Mouse (Mus musculus): ENCODE data around the gene Kalrn.
A peak's percentile ranks its signal among the peaks of the same experiment; 100 is the strongest.

Kalrn gene

DNA sequence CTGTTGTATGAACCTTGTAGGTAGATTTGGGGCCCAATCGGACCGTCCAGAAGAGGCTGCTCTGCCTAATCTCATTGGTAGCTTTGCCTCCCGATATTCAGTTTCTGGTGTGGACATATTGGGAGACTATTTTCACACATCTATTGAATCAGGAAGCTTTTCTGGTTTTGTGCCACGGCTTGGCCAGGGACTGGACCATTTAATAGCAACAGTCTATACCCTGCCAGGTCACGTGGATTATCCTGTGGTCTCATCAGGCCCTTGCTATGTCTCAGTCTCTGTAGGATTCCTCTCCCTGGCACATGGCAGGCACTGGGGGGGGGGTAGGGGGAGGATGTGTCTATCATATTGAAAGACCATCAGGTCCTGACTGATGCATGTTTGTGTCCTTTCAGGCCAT, 633.2 kb downstream of the Kalrn start:
- DNase-seq (ENCODE audit: low read depth, low spot score) = no peak

DNA sequence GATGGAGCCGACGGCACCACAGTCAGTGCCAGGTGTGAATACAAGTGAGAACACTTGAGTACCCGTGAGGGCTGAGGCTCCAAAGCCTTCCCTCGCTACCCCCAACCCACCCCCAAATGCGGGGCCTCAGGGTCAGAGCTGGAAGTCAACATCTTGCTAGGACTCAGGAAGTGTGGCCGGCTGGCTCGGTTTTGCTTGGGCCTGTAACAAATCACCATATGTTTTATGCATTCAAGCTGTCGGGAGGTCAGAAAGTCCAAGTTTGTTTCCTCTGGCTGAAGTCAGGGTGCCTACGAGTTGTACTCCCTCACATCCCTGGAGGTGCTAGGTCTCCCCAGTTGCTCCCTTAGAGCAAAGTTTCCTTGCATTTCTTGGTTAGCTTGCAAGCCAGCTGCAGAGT, 633.7 kb downstream of the Kalrn start:
- DNase-seq (ENCODE audit: low read depth, low spot score) = no peak

DNA sequence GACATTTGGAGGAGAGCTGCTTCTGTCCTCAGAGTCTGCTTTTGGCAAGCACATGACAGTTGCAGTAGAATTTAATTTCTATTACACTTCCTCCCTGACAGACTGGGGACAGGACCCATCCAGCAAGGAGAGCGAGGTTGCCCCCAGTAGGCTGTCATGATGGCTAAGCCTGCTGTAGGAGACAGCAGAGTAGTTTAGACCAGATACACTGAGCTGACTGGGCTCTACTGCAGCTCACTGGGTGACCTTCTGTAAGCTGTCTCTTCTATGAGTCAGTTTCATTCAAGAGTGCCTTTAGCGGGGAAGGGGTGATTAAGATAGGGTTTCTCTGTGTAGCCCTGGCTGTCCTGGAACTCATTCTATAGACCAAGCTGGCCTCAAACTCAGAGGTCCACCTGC, 634.2 kb downstream of the Kalrn start:
- DNase-seq (ENCODE audit: low read depth, low spot score) = no peak

DNA sequence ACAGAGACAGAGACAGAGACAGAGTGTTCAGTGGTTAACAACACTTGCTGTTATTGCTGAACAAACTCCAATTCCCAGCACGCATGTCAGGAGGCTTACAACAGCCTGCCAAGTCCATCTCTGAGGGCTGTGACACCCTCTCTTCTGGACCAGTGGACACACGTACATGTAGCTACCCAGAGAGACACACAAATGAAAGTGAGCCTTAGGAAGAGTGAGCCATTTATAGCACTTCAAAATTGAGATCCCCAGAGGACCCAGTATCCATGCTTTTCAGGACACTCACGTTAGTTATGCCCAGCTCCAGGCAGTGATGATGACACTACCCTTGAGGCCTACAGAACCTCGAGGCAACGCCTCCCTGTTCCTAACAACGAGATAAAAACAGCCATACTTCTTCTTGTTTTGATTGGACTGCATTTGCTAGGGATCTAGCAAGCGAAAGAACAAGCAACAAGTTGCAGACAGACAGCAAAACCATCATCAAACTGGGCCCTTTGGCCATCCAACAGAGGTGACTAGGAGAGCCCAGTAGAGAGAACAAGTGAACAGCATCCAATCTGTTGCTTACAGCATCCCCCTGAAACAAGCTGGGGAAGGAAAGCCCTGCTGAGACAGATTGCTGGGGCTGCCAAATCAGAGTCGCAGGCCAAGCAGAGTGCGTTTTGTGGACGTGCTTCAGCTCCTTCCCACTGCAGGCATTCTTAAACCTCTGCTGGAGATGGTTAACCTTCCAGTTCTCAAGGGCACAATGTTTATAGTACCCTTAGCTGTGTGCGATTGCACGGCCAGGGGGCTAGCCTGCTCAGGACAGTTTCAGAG, 634.8 kb downstream of the Kalrn start:
- no peak for DNase-seq (ENCODE audit: low read depth, low spot score)

DNA sequence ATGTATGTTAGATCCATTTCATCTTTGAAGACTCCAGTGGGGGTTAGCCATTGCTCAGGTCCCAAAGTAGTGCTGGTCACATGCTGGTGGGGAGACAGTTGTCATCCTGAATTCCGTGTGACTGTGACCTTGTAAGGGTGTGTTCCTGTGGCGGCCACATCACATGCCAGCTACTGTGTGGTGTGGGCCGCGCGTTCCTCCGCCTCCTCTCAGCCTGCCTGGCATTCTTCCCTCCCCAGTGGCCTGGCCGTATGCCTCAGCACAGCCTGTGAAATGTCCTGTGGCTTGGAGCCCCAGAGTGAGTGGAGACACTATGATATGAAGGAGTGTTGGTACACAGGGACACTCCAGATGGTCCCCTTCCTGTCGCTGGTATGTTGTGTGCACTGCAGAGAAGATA, 635.8 kb downstream of the Kalrn start:
- DNase-seq (ENCODE audit: low read depth, low spot score) = no peak

DNA sequence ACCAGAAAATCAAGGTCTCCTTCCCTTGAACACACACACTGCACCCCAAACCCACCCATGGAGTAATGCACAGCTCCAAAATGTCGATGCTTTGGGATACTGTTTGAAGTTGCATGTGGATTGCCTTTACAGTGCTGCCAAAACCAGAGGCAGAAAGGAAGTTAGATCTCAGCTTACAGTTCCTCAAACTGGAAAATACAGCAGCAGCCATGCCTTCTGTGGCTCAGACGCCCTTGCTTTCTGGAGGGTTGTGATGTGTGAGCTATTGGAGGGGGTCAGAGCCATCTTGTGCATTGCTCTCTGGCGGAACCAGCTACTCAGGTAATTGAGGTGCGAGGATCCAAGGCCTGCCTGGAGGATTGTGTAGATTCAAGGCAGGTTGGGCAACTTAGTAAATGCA, 636.4 kb downstream of the Kalrn start:
- no peak for DNase-seq (ENCODE audit: low read depth, low spot score)

DNA sequence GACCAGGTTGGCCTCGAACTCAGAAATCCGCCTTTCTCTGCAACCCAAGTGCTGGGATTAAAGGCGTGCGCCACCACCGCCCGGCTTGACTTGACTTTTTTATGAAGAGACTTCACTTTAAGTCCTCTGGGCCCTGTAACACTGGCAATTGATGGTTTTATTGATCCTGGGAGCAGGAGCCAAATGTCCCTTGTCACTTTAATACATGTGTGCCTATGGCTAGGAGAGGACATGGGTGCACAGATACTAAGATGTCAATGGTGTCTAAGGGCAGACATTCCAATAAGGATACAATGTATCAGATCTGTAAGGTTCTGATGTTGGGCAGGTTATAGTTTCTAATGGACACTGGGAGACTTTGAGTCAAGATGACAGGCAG, 637.9 kb downstream of the Kalrn start:
- DNase-seq (ENCODE audit: low read depth, low spot score) = no peak

DNA sequence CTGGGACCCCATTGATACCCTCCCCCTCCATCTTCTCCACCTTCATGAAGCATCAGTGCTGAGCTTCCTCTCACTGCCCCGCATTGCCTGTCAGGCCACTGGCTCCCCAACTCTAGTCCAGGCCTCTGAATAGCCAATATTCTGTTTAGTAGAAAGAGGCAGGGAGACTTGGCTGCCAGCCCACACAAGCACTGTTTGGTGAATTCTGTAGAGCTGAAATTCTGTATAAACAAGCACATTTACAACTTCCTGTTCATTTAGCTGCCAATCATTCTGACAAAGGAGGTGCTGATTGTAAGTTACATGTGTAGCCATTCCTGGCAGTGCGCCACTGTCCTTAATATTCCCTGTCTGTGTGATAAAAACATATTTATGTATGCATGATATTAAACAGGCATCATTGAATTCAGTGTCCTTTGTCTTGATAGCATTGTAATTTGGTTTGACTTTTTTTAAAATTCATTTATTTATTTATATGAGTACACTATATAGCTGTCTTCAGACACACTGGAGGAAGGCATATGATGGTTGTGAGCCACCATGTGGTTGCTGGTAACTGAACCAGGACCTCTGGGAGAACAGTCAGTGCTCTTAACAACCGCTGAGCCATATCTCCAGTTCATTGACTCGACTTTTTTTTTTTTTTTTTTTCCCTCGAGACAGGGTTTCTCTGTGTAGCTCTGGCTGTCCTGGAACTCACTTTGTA, 638.5 kb downstream of the Kalrn start:
- DNase-seq (ENCODE audit: low read depth, low spot score) = no peak

DNA sequence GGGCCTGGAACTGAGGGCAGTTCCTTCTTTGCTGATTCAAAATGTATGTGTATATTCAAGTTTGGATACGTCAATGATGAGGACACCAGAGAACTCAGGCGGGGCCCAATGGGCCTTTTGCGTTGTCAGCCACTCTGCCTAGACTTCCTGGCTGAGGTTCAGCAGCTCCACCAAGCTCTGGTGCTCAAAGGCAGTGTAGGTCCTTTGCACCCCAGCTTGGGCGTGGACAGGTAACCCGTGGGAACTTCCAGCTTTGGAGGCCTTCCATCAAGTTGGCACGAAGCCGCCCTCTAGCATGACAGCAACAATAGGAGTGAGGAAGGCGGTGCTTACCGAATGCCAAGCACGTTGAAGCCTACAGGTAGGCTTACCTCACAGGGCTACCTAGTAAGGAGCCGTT, 639.9 kb downstream of the Kalrn start:
- no peak for DNase-seq (ENCODE audit: low read depth, low spot score)

DNA sequence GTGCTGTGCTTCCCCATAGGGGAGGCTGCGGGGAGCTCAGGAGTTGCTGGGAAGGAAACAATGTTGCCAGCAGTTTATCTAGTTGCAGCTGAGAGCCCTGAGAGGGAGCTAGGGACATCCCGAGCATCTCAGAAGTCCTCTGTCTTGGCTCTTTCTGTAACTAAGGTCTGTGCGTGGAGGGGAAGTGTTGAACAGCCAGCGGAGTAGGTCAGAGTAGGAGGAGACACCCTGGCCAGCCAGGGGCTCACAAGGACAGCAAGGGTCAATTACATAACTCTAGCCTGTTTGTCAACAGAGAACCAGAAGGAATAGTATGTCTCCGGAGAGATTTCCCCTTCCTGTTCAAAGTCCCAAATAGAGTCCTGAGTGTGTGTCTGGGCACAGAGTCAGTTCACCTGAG, 641.2 kb downstream of the Kalrn start:
- no peak for DNase-seq (ENCODE audit: low read depth, low spot score)

DNA sequence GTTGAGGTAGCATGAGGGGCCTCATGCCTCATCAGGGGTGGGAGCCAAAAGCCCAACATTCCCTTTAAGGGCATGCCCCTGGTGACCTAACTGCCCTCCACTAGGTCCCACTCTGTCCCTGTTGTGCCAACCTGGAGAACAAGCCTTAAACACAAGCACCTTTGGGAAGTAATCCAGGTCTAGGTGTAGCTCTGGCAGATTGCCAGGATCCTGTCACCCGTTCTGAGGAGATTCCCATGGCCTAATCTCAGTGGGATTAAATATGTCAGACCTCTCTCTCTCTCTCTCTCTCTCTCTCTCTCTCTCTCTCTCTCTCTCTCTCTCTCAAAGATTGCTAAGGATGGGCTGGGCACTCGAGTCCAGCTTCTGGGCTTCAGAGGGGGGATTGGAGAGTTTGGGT, 641.6 kb downstream of the Kalrn start:
- DNase-seq (ENCODE audit: low read depth, low spot score) = no peak

DNA sequence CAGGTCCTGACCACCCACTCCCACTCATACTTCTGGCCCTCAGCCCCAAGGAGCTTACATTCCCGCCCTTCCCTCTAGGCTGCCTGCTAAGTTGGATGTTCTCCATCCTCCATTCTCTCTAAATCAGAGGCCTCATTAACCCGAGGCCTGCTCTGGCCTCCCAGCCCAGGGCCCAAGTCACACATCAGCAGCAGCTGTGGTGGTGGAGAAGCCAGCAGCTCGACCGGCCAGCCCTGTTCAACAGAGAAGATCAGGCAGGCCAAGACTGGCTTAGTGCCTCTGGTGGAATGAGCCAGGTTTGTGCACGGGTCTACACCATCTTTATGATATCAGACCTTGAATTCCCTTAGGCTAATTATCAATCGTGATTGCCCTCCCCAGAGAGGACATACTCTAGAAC, 642.5 kb downstream of the Kalrn start:
- DNase-seq (ENCODE audit: low read depth, low spot score) = no peak

DNA sequence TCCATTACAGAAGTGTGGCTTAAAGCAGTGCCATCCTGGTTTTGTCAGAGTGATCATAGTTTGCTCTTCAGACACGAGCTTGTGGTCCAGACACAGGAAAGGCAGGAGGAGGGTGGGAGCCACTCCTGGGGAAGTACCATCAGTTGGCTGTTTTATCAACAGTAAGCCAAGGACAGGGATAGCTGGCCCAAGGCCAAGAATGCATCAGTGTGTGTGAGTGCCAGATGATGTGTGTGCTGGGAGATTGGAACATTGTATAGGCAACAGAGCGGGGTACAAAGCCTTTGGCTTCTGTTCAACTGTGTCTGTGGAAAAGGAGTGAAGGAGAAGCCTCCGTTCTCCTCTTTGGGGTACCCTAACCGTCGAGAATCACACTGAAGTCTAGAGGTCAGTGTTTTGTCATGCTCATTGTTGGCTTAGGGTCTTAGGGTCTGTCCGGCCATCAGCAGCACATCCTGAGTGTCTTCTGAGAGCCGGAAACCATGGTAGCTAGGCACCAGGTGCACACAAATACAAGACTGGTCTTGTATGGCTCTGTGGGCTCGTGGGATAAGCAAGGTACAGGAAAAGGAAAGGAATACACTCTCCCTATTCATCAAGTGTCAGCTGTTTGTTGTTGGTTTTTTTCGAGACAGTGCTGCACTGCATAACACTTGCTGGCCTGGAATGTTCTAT, 644.4 kb downstream of the Kalrn start:
- DNase-seq (ENCODE audit: low read depth, low spot score) = no peak

DNA sequence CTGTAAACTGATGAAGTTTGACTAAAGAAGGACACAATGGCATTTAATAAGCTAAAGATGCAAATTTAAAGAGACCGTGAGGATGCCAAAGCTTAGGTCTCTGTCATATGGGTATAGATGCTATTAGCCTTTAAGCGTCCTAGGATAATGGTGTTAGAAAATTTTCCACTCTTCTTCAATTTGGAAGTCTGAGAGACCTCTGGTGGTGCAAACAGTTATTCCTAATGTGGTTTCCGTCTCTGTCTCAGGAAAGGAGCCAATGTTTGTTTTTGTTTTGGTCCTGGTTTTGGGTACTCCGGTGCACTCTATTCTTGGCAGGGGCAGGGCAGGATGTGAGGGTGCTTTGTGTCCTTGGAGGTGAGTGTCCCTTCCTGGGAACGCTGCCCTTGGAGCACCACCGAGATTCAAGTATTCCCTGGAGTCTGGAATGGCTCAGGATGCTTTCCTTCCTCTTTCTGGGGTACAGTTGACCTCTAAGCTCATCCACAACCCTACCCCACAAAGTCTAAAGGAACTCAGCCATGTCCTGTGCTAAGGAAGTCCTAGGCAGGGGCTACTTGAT, 646.0 kb downstream of the Kalrn start:
- DNase-seq (ENCODE audit: low read depth, low spot score) = no peak

DNA sequence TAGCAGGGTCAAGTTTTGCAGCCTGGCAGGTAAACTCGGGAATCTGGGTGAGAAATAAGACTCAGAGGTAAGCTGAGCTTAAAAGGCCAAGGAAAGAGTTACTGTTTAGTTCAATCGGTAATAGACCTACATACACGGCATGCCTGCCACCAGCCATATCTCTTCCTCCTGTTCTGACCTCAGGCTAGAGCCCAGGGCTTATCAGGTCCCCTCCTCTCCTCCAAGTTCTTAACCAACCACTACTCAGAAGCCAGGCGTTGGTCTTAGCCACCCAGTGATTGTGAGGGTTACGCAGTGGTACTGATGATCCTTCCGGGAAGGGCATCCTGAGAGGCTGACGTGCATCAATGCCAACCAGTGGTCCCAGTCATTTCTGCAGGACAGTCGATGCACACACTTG, 649.6 kb downstream of the Kalrn start:
- no peak for DNase-seq (ENCODE audit: low read depth, low spot score)

DNA sequence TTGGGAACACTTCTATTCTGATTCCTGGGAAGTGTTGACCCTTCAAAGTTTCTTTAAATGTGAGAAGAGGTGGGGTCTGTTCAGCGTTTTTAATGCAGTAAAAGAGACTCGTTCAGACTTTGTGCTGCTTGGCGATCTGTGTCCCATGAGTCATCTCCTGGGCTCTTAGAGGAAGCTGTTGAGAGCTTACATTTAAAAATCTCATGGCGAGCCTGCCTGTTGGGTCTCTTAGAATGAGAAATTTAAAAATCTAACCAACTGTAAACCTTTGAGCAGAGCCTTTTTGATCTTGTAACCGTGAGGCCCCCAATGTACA, 650.4 kb downstream of the Kalrn start:
- no peak for DNase-seq (ENCODE audit: low read depth, low spot score)

DNA sequence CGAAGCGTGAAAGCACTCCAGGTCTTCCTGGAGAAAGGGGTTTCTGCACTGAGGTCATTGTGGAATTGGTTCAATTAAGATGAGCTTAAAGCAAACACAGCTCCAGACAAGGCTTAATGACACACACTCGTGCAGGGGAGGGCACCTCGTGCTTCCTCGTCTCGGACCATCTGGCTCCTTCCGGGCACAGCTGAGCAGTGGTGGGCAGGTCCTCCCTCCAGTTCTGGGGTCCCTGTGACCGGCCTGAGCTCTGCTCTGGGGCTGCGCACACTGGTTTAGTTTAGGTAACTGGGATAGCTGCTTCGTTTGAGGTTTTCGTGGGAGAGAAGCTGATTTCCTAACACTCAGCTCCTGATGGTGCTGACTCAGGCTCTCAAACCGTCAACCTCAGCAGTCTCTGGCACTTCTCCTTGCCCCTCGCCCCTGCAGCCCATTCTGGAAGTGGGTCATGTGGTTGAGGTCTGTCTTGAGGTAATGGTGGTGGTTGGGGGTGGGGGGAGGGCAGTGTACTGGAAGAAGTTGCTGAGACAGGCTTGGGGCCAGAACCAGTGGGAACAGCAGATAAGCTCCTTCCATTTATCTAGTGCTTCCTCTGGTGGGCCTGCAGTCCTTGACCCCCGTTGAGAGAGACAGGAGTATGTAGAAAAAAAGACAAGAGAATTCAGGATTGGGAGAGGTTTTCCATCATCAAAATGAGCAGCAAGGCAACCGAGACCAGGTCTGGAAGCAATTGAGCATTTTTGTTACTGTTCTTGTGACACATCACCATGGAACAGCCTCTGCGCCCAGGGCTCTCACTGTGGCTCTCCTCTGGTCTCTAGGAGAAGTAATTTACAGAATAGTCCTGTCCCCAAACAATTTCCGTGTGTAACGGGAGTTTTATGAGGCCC, 651.0 kb downstream of the Kalrn start:
- peak; percentile 2 for DNase-seq (ENCODE audit: low read depth, low spot score)

DNA sequence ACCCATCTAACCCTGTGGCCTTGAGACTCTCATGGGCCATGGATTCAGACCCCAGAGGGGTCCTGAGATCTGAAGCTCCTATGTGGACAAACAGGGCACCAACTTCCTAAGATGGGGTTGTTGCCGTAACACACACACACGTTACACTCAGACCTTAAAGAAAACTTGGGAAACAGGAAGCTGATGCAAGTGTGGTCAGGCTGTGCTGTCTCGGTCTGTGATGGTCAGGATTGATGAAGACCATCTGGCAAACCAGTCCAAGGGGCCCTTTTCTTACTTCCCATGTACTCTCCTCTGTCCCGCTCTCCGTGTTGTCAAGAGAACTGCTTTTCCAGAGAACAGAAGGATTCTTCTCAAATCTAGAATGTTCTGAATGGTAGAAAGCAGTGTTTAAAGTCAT, 651.8 kb downstream of the Kalrn start:
- no peak for DNase-seq (ENCODE audit: low read depth, low spot score)

Data from CD4-positive, CD25-positive, alpha-beta regulatory T cell, adult 2 months (primary cell).